Mouse (Mus musculus) c-Kit-positive CD71-positive TER-119-negative erythroid progenitor cells, embryonic 14.5 days (primary cell): ENCODE data around the gene Smyd1.
"Not testable (repeated sequence)": the region's sequence is repeated elsewhere in the genome, so short reads cannot be mapped to it uniquely, and the experiment has no call there.

Experiments
- DNase-seq: peaks from one replicate; pipeline ENCODE4 v3.0.0-alpha.2; 2013; ENCODE audit warnings: low read depth

Gene Smyd1

GRCm38 (mm10) chr6:71324816-71325215 is 2.8 kb upstream of the Smyd1 start:
- no peak for DNase-seq

GRCm38 (mm10) chr6:71322491-71322921 is 473 bp upstream of the Smyd1 start, which contains the start of gene Cd8b1:
Gene Cd8b1, plus strand, starts transcription at chr6:71322788.
- DNase-seq: no peak

- no peak for DNase-seq
Measured at GRCm38 (mm10) chr6:71307486-71307885, 14.5 kb downstream of the Smyd1 start.

GRCm38 (mm10) chr6:71302097-71302731 is 19.8 kb downstream of the Smyd1 start:
- no peak for DNase-seq

GRCm38 (mm10) chr6:71298751-71299150 is 23.3 kb downstream of the Smyd1 start:
- DNase-seq: peak; percentile 20

GRCm38 (mm10) chr6:71298051-71298450 is 24.0 kb downstream of the Smyd1 start:
- no peak for DNase-seq

- no peak for DNase-seq
Measured at GRCm38 (mm10) chr6:71295303-71295702, 26.7 kb downstream of the Smyd1 start.

- DNase-seq: no peak
Measured at GRCm38 (mm10) chr6:71293509-71293908, 28.5 kb downstream of the Smyd1 start.

- no peak for DNase-seq
Measured at GRCm38 (mm10) chr6:71279418-71279817, 42.6 kb downstream of the Smyd1 start.

GRCm38 (mm10) chr6:71274621-71275020 is 47.4 kb downstream of the Smyd1 start:
- DNase-seq: no peak

GRCm38 (mm10) chr6:71273715-71274114 is 48.3 kb downstream of the Smyd1 start:
- DNase-seq: no peak

- DNase-seq: peak; percentile 27
Measured at GRCm38 (mm10) chr6:71272316-71272741, 49.7 kb downstream of the Smyd1 start.

- DNase-seq: peak; percentile 90
Measured at GRCm38 (mm10) chr6:71271389-71272315, 50.4 kb downstream of the Smyd1 start, which contains the start of gene Krcc1. Gene Krcc1, plus strand, starts transcription at chr6:71271677.

- DNase-seq: no peak
Measured at GRCm38 (mm10) chr6:71271057-71271388, 51.0 kb downstream of the Smyd1 start.

- peak; percentile 42 for DNase-seq
Measured at GRCm38 (mm10) chr6:71270301-71271056, 51.6 kb downstream of the Smyd1 start.

GRCm38 (mm10) chr6:71269686-71270050 is 52.4 kb downstream of the Smyd1 start:
- not testable (repeated sequence) for DNase-seq

- DNase-seq: peak; percentile 34
Measured at GRCm38 (mm10) chr6:71268929-71269685, 52.9 kb downstream of the Smyd1 start.

- DNase-seq: not testable (repeated sequence)
Measured at GRCm38 (mm10) chr6:71267603-71268002, 54.4 kb downstream of the Smyd1 start.

GRCm38 (mm10) chr6:71262142-71262833 is 59.7 kb downstream of the Smyd1 start:
- DNase-seq: no peak

- DNase-seq: no peak
Measured at GRCm38 (mm10) chr6:71261060-71261459, 61.0 kb downstream of the Smyd1 start.

GRCm38 (mm10) chr6:71260051-71260640 is 61.9 kb downstream of the Smyd1 start:
- DNase-seq: peak; percentile 35
